Mouse (Mus musculus) layer of hippocampus, postnatal 14 days (tissue): Measurements from ENCODE around the gene Tbc1d10b. TPM values are rescaled to one million over a fixed set of nuclear protein-coding genes. Genes with fewer than 3 reads are reported as not detected.
A peak's percentile ranks its signal among the peaks of the same experiment; 100 is the strongest.
"Not testable (repeated sequence)": the region's sequence is repeated elsewhere in the genome, so short reads cannot be mapped to it uniquely, and the experiment has no call there.

Experiments
- DNase-seq, 2 experiments: peaks; one replicate each; pipeline ENCODE4 v3.0.0; 2021 to 2022; ENCODE audit warnings: low spot score in 2 of 2, mixed read lengths in 1 of 2
- total RNA-seq, 2 experiments: library from RNA; stranded (reverse); gene quantifications; 2 replicates each; pipeline ENCODE4 v1.2.3; 2021

The Tbc1d10b gene
- total RNA-seq, 2 experiments from 2014 or later, result 93.6 to 97.3 TPM

GRCm38 (mm10) chr7:127207374-127208294, 634 bp downstream of the Tbc1d10b start:
- peak in 1 of 2 experiments; percentile 36 for DNase-seq

GRCm38 (mm10) chr7:127206606-127207005, 1.7 kb downstream of the Tbc1d10b start:
- DNase-seq, result no peak

GRCm38 (mm10) chr7:127196484-127196883, 11.8 kb downstream of the Tbc1d10b start:
- DNase-seq, result no peak

GRCm38 (mm10) chr7:127195544-127196295, 12.5 kb downstream of the Tbc1d10b start, which contains the start of gene Cd2bp2:
Gene Cd2bp2, minus strand, starts transcription at chr7:127196050.
- peak; percentile 95 to 98 for DNase-seq

GRCm38 (mm10) chr7:127194633-127195029, 13.6 kb downstream of the Tbc1d10b start:
- DNase-seq, result no peak

- DNase-seq, result no peak
Measured at GRCm38 (mm10) chr7:127194011-127194632, 14.1 kb downstream of the Tbc1d10b start.

GRCm38 (mm10) chr7:127192989-127193388, 15.3 kb downstream of the Tbc1d10b start:
- DNase-seq, result no peak

GRCm38 (mm10) chr7:127190672-127191071, 17.6 kb downstream of the Tbc1d10b start:
- no peak for DNase-seq

- DNase-seq, result no peak
Measured at GRCm38 (mm10) chr7:127188305-127189276, 19.7 kb downstream of the Tbc1d10b start.

- DNase-seq, result no peak
Measured at GRCm38 (mm10) chr7:127187351-127187750, 20.9 kb downstream of the Tbc1d10b start.

GRCm38 (mm10) chr7:127185601-127186000, 22.7 kb downstream of the Tbc1d10b start:
- no peak for DNase-seq

GRCm38 (mm10) chr7:127184720-127185119, 23.5 kb downstream of the Tbc1d10b start:
- DNase-seq, result no peak

GRCm38 (mm10) chr7:127183828-127184227, 24.4 kb downstream of the Tbc1d10b start:
- DNase-seq, result no peak

GRCm38 (mm10) chr7:127183345-127183744, 24.9 kb downstream of the Tbc1d10b start:
- DNase-seq, result no peak

GRCm38 (mm10) chr7:127181724-127182123, 26.5 kb downstream of the Tbc1d10b start:
- not testable (repeated sequence) for DNase-seq

- DNase-seq, result no peak
Measured at GRCm38 (mm10) chr7:127180783-127181182, 27.5 kb downstream of the Tbc1d10b start.

GRCm38 (mm10) chr7:127176937-127177336, 31.3 kb downstream of the Tbc1d10b start:
- DNase-seq, result no peak

- no peak for DNase-seq
Measured at GRCm38 (mm10) chr7:127166501-127166900, 41.8 kb downstream of the Tbc1d10b start.

GRCm38 (mm10) chr7:127165607-127166493, 42.4 kb downstream of the Tbc1d10b start:
- DNase-seq, result no peak
